Mouse (Mus musculus) CH12.LX (cell line): Measurements from ENCODE around the gene Tchhl1. TPM values are rescaled to one million over a fixed set of nuclear protein-coding genes. Genes with fewer than 3 reads are reported as not detected.

Experiments
- DNase-seq: peaks from one replicate; pipeline ENCODE4 v3.0.0-alpha.2; 2013; ENCODE audit errors: extremely low read depth
- H3K27ac ChIP-seq: 2 replicates; pipeline ENCODE4 v1.5.1; 2012; ENCODE audit warnings: low read depth, mild to moderate bottlenecking, control low read depth, moderate library complexity; ENCODE audit not compliant: insufficient read depth
- H3K27me3 ChIP-seq: replicated peaks from 2 replicates; pipeline ENCODE3; 2012; ENCODE audit warnings: inconsistent platforms
- H3K36me3 ChIP-seq, 2 experiments: replicated peaks in 1 of 2; 2 replicates each; pipeline versions ENCODE3 to v1.6.1; 2012; ENCODE audit warnings: inconsistent platforms in 1 of 2, low read length in 1 of 2, mild to moderate bottlenecking in 1 of 2, mixed read lengths in 1 of 2, moderate library complexity in 1 of 2; ENCODE audit not compliant: control insufficient read depth in 1 of 2, insufficient read depth in 1 of 2
- H3K4me1 ChIP-seq, 2 experiments: 2 replicates each; pipeline ENCODE4 v1.6.1; 2012; ENCODE audit warnings: inconsistent platforms in 1 of 2, moderate library complexity in 1 of 2; ENCODE audit not compliant: insufficient read depth in 2 of 2, control insufficient read depth in 1 of 2
- H3K4me2 ChIP-seq: 2 replicates; pipeline ENCODE4 v1.6.1; 2012; ENCODE audit warnings: low read depth, mild to moderate bottlenecking, control low read depth; ENCODE audit not compliant: poor library complexity, insufficient read depth, severe bottlenecking
- H3K4me3 ChIP-seq, 3 experiments: fragments of 150-350 bp in 1 of 3; sonication (generic) in 1 of 3; replicated peaks in 1 of 3; 2 replicates each; pipeline versions ENCODE3 to v1.5.1; 2011 to 2012; ENCODE audit warnings: low read depth in 2 of 3, low read length in 2 of 3, mild to moderate bottlenecking in 2 of 3, moderate library complexity in 2 of 3, control low read depth in 1 of 3, improper control_type of control experiment in 1 of 3, inconsistent platforms in 1 of 3, mixed read lengths in 1 of 3; ENCODE audit not compliant: poor library complexity in 1 of 3
- H3K79me2 ChIP-seq: replicated peaks from 2 replicates; pipeline ENCODE4 v1.6.1; 2012; ENCODE audit warnings: mild to moderate bottlenecking, moderate library complexity; ENCODE audit not compliant: control insufficient read depth, poor library complexity, insufficient read depth, severe bottlenecking; ENCODE audit errors: extremely low read depth
- H3K9ac ChIP-seq: 2 replicates; pipeline ENCODE4 v1.6.1; 2012; ENCODE audit warnings: low read depth, mild to moderate bottlenecking, control low read depth, moderate library complexity; ENCODE audit not compliant: insufficient read depth
- H3K9me3 ChIP-seq: replicated peaks from 2 replicates; pipeline ENCODE3; 2012; ENCODE audit warnings: low read length, inconsistent platforms, mixed read lengths
- CHD1 ChIP-seq: IDR thresholded peaks from 2 replicates; pipeline ENCODE4 v1.6.1; 2012; ENCODE audit warnings: low read depth, low read length, improper control_type of control experiment, inconsistent platforms
- CHD2 ChIP-seq: IDR thresholded peaks from 2 replicates; pipeline ENCODE4 v1.6.1; 2011; ENCODE audit warnings: low read length, improper control_type of control experiment
- CTCF ChIP-seq, 2 experiments: IDR thresholded peaks in 1 of 2; conservative IDR thresholded peaks in 1 of 2; 2 replicates each; pipeline ENCODE4 v1.5.1; 2011 to 2012; ENCODE audit warnings: low read depth in 2 of 2, low read length in 2 of 2, improper control_type of control experiment in 1 of 2, inconsistent platforms in 1 of 2, mild to moderate bottlenecking in 1 of 2, moderate library complexity in 1 of 2
- EP300 ChIP-seq: IDR thresholded peaks from 2 replicates; pipeline ENCODE4 v1.6.1; 2011; ENCODE audit warnings: low read length, improper control_type of control experiment
- ETS1 ChIP-seq: conservative IDR thresholded peaks from 2 replicates; pipeline ENCODE4 v1.6.1; 2012; ENCODE audit warnings: low read depth, mild to moderate bottlenecking, inconsistent platforms, low read length, improper control_type of control experiment, moderate library complexity
- GABPA ChIP-seq: IDR thresholded peaks from 2 replicates; pipeline ENCODE4 v1.6.1; 2012; ENCODE audit warnings: low read depth, low read length, improper control_type of control experiment, inconsistent platforms; ENCODE audit not compliant: insufficient replicate concordance
- HCFC1 ChIP-seq: IDR thresholded peaks from 2 replicates; pipeline ENCODE4 v1.6.1; 2012; ENCODE audit warnings: low read depth, mild to moderate bottlenecking, inconsistent platforms, low read length, improper control_type of control experiment
- IRF4 ChIP-seq: IDR thresholded peaks from 2 replicates; pipeline ENCODE4 v1.6.1; 2014; ENCODE audit warnings: low read depth, mild to moderate bottlenecking, inconsistent platforms, low read length, improper control_type of control experiment
- KAT2A ChIP-seq: IDR thresholded peaks from 2 replicates; pipeline ENCODE4 v1.6.1; 2012; ENCODE audit warnings: low read length, improper control_type of control experiment, inconsistent platforms; ENCODE audit not compliant: insufficient replicate concordance
- MAFK ChIP-seq: IDR thresholded peaks from 2 replicates; pipeline ENCODE4 v1.6.1; 2011; ENCODE audit warnings: low read length, improper control_type of control experiment; ENCODE audit not compliant: insufficient replicate concordance
- MAX ChIP-seq: IDR thresholded peaks from 2 replicates; pipeline ENCODE4 v1.6.1; 2011; ENCODE audit warnings: low read length, improper control_type of control experiment
- MAZ ChIP-seq: IDR thresholded peaks from 2 replicates; pipeline ENCODE4 v1.6.1; 2012; ENCODE audit warnings: low read depth, mild to moderate bottlenecking, inconsistent platforms, low read length, improper control_type of control experiment, moderate library complexity
- MEF2A ChIP-seq: IDR thresholded peaks from 2 replicates; pipeline ENCODE4 v1.6.1; 2014; ENCODE audit warnings: low read depth, mild to moderate bottlenecking, inconsistent platforms, low read length, improper control_type of control experiment, borderline replicate concordance
- MXI1 ChIP-seq: IDR thresholded peaks from 2 replicates; pipeline ENCODE4 v1.6.1; 2011; ENCODE audit warnings: mild to moderate bottlenecking, low read depth, low read length, improper control_type of control experiment
- MYC ChIP-seq: IDR thresholded peaks from 2 replicates; pipeline ENCODE4 v1.6.1; 2011; ENCODE audit warnings: low read depth, mild to moderate bottlenecking, improper control_type of control experiment, low read length
- NELFE ChIP-seq: IDR thresholded peaks from 2 replicates; pipeline ENCODE4 v1.6.1; 2011; ENCODE audit warnings: low read depth, low read length, improper control_type of control experiment
- PAX5 ChIP-seq: IDR thresholded peaks from 2 replicates; pipeline ENCODE4 v1.6.1; 2012; ENCODE audit warnings: low read length, inconsistent platforms, mixed read lengths
- POLR2A ChIP-seq: IDR thresholded peaks from 2 replicates; pipeline ENCODE4 v1.6.1; 2011; ENCODE audit warnings: low read depth, mild to moderate bottlenecking, improper control_type of control experiment, low read length
- RCOR1 ChIP-seq: conservative IDR thresholded peaks from 2 replicates; pipeline ENCODE4 v1.6.1; 2012; ENCODE audit warnings: low read depth, mild to moderate bottlenecking, inconsistent platforms, low read length, improper control_type of control experiment
- SIN3A ChIP-seq: IDR thresholded peaks from 2 replicates; pipeline ENCODE4 v1.6.1; 2012; ENCODE audit warnings: low read length, improper control_type of control experiment, inconsistent platforms
- SMC3 ChIP-seq: IDR thresholded peaks from 2 replicates; pipeline ENCODE4 v1.6.1; 2011; ENCODE audit warnings: low read depth, low read length, improper control_type of control experiment
- UBTF ChIP-seq: IDR thresholded peaks from 2 replicates; pipeline ENCODE4 v1.6.1; 2012; ENCODE audit warnings: low read depth, mild to moderate bottlenecking, inconsistent platforms, low read length, improper control_type of control experiment, moderate library complexity
- USF1 ChIP-seq: IDR thresholded peaks from 2 replicates; pipeline ENCODE4 v1.6.1; 2014; ENCODE audit warnings: low read depth, mild to moderate bottlenecking, inconsistent platforms, low read length, improper control_type of control experiment
- USF2 ChIP-seq: conservative IDR thresholded peaks from 2 replicates; pipeline ENCODE4 v1.6.1; 2011; ENCODE audit warnings: low read depth, low read length, improper control_type of control experiment
- ZC3H11A ChIP-seq: IDR thresholded peaks from 2 replicates; pipeline ENCODE4 v1.6.1; 2012; ENCODE audit warnings: low read depth, mild to moderate bottlenecking, inconsistent platforms, low read length, improper control_type of control experiment
- ZNF384 ChIP-seq: IDR thresholded peaks from 2 replicates; pipeline ENCODE4 v1.6.1; 2012; ENCODE audit warnings: low read depth, low read length, improper control_type of control experiment, inconsistent platforms
- dilution Hi-C: fragments of 300-500 bp; cut with MboI; formaldehyde crosslinking; loops from 2 replicates; pipeline ENCODE4 v1.14.3; 2020; ENCODE audit warnings: low sequenced_read_pairs; ENCODE audit not compliant: extremely low pct_unique_long_range_greater_than_20kb, extremely low pct_ligation_motif_present
- in situ Hi-C: fragments of 300-500 bp; cut with MboI; formaldehyde crosslinking; loops from 3 replicates; pipeline ENCODE4 v1.14.3; 2019; ENCODE audit warnings: low sequenced_read_pairs, low pct_ligation_motif_present, low pct_unique_long_range_greater_than_20kb, mixed read lengths
- polyA plus RNA-seq: library from polyadenylated mRNA; unstranded; fragments of >175 nt; gene quantifications from 2 replicates; pipeline ENCODE4 v1.2.1, GENCODE M21; 2012; ENCODE audit warnings: low read depth; ENCODE audit not compliant: insufficient read length
- total RNA-seq, 2 experiments: library from RNA; depleted of rRNA; stranded (reverse); fragments of 300-350 nt in 1 of 2; fragments of >200 nt in 1 of 2; gene quantifications; 2 replicates each; pipeline ENCODE4 v1.2.3; 2012 to 2014

Tchhl1 gene
- total and polyA plus RNA-seq, 3 experiments = not detected

DNA sequence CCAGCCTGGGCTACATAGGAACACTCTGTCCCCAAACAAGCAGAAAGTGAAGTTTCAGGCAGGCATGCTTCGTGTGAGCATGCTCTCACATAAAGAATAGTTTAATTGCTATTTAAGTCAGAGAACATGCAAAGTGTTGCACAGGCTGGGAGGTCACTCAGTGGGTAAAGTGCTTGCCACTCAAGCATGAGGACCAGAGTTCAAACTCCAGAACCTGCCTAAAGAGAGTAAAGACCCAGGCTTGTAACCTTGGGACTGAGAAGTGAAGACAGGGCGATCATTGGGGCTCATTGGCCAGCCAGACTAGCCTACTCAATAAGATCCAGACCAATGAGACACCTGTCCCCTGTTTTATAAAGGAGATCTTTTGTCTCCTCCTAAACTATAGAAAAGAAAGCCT, 20.0 kb downstream of the Tchhl1 start:
- Histone ChIP-seq H3K36me3 (no peaks in the 10 kb centered on the region), H3K4me1 (peaks cover 2 to 16% of the 10 kb centered on the region in 2 experiments; a peak in 2 of 4 replicates), H3K79me2 (no peaks in the 10 kb centered on the region), H3K27me3 (no peaks in the 10 kb centered on the region), H3K4me3 (no peak overlapping the region), H3K27ac (no peak overlapping the region), H3K9me3 (no peaks in the 10 kb centered on the region), H3K4me2 (no peak overlapping the region), H3K9ac (no peak overlapping the region)
- DNase-seq = no peak
- dilution Hi-C loops (no loop called here), in situ Hi-C loops (no loop called here)
- TF ChIP-seq USF1 = no peak
- no peak for TF ChIP-seq GABPA
- no peak for TF ChIP-seq ETS1
- no peak for TF ChIP-seq NELFE
- TF ChIP-seq ZNF384 = no peak

DNA sequence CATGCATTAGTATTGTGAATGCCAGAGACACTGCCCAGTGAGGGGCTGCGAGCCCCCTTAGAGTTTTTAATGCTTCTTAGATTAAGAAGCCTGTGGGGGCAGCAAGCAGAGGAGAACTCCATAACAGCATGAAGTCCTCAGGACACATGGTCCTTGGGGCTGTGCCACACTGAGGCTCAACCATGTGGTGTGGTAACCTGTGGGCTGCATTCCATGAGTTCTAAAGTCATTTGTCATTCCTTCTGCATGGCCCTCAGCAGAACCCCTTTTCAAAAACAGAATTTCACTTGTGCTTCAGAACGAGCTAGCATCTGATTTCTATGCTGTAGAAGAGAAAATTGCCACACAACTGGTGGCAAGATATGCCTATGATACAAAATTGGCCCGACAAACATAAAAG, 23.6 kb downstream of the Tchhl1 start:
- DNase-seq = no peak
- dilution Hi-C loops = no loop called here
- Histone ChIP-seq H3K4me3 (no peak overlapping the region), H3K9me3 (no peaks in the 10 kb centered on the region), H3K27ac (no peak overlapping the region), H3K9ac (no peak overlapping the region), H3K4me2 (no peak overlapping the region), H3K4me1 (peaks cover 0 to 4% of the 10 kb centered on the region in 2 experiments; a peak in 1 of 4 replicates), H3K36me3 (no peaks in the 10 kb centered on the region), H3K79me2 (no peaks in the 10 kb centered on the region), H3K27me3 (no peaks in the 10 kb centered on the region)
- no peak for TF ChIP-seq CTCF (conservative IDR thresholded peaks at IDR 0.05 in 1 of 2, IDR thresholded peaks at IDR 0.05 in 1 of 2; ENCODE audit: low read depth in 2 of 2, low read length in 2 of 2)
- in situ Hi-C loops = loop anchor here (10.0 kb wide), 2 partner anchors 127 to 357 kb away; no protein-coding TSS in a partner anchor

DNA sequence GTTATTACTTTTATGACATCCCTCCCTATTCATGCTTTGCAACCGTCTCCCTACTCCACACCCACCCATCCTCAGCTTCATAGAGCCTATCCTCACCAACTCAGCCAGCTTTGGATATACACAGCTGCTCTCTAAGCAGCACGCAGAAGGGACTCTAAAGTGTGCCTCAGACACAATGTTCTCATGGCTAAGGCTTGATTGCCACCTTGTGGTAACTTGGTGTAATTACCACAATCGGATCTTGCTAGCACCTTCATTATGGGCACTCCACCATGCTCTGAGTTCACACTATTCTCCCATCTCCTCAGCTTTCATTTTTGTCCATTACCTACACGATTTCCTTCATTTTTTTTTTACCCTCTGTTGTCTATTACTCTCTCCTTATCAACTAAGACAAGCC, 25.4 kb downstream of the Tchhl1 start:
- no peak overlapping the region for H3K27ac ChIP-seq
- H3K27me3 ChIP-seq = no peaks in the 10 kb centered on the region
- H3K4me2 ChIP-seq = peak overlapping the region; percentile 50; the same call in 1 of the 2 replicates
- no peaks in the 10 kb centered on the region for H3K79me2 ChIP-seq
- in situ Hi-C loops (loop anchor here (10.0 kb wide), 2 partner anchors 129 to 359 kb away; no protein-coding TSS in a partner anchor), dilution Hi-C loops (no loop called here)
- H3K4me1 ChIP-seq = peaks cover 0 to 4% of the 10 kb centered on the region in 2 experiments; a peak in 2 of 4 replicates
- H3K9ac ChIP-seq = peak overlapping the region; percentile 33; the same call in 1 of the 2 replicates
- no peak overlapping the region for H3K4me3 ChIP-seq
- no peaks in the 10 kb centered on the region for H3K9me3 ChIP-seq
- H3K36me3 ChIP-seq = no peaks in the 10 kb centered on the region
- peak; percentile 86 for DNase-seq
- TF ChIP-seq HCFC1 = no peak
- TF ChIP-seq NELFE = no peak
- peak; percentile 78; the same call in 1 of the 2 replicates for TF ChIP-seq MYC
- TF ChIP-seq CHD2 = no peak
- TF ChIP-seq SMC3 = peak; percentile 93
- no peak for TF ChIP-seq PAX5
- 0 out of 2 replicates have a peak, but pooled peaks have one; percentile 26 for TF ChIP-seq MAX
- no peak for TF ChIP-seq IRF4
- no peak for TF ChIP-seq USF1
- TF ChIP-seq MEF2A = no peak
- TF ChIP-seq SIN3A = 0 out of 2 replicates have a peak, but pooled peaks have one; percentile 34
- no peak for TF ChIP-seq MAFK
- TF ChIP-seq USF2 = no peak
- no peak for TF ChIP-seq RCOR1
- TF ChIP-seq GABPA = no peak
- no peak for TF ChIP-seq EP300
- TF ChIP-seq MXI1 = no peak
- no peak for TF ChIP-seq ZNF384
- no peak for TF ChIP-seq UBTF
- no peak for TF ChIP-seq KAT2A
- no peak for TF ChIP-seq CHD1
- TF ChIP-seq ZC3H11A = peak; percentile 44
- TF ChIP-seq POLR2A = no peak
- no peak for TF ChIP-seq MAZ
